Mouse (Mus musculus) myocyte (in vitro differentiated cells): ENCODE data around the gene Zdhhc17. TPM values are rescaled to one million over a fixed set of nuclear protein-coding genes. Genes with fewer than 3 reads are reported as not detected.

Experiments
- H3K27me3 ChIP-seq: one replicate; pipeline ENCODE4 v1.6.1; 2011; ENCODE audit not compliant: control insufficient read depth, insufficient read depth, insufficient read length
- H3K36me3 ChIP-seq: one replicate; pipeline ENCODE4 v1.6.1; 2011; ENCODE audit not compliant: control insufficient read depth, insufficient read depth
- H3K4me2 ChIP-seq: one replicate; pipeline ENCODE4 v1.6.1; 2011; ENCODE audit warnings: low read depth, control low read depth
- H3K4me3 ChIP-seq: one replicate; pipeline ENCODE4 v1.5.1; 2011; ENCODE audit warnings: mild to moderate bottlenecking, control low read depth, moderate library complexity
- H3K79me2 ChIP-seq: one replicate; pipeline ENCODE4 v1.6.1; 2011; ENCODE audit not compliant: control insufficient read depth, insufficient read depth
- H3ac ChIP-seq: one replicate; pipeline ENCODE4 v1.6.1; 2011; ENCODE audit not compliant: control insufficient read depth, insufficient read length
- CEBPB ChIP-seq: IDR thresholded peaks from 2 replicates; pipeline ENCODE4 v1.6.1; 2011; ENCODE audit warnings: mild to moderate bottlenecking, moderate library complexity; ENCODE audit not compliant: poor library complexity, insufficient read depth, severe bottlenecking
- E2F4 ChIP-seq: IDR thresholded peaks from one replicate; pipeline ENCODE4 v1.6.1; 2011; ENCODE audit warnings: mild to moderate bottlenecking, control low read depth, moderate library complexity; ENCODE audit not compliant: insufficient read depth
- MAX ChIP-seq: IDR thresholded peaks from one replicate; pipeline ENCODE4 v1.6.1; 2011; ENCODE audit warnings: low read depth, mild to moderate bottlenecking, control low read depth
- MYOD1 ChIP-seq, 3 experiments: IDR thresholded peaks; one replicate each; pipeline ENCODE4 v1.6.1; 2011; ENCODE audit warnings: control low read depth in 2 of 3, low read depth in 2 of 3, mild to moderate bottlenecking in 2 of 3, moderate library complexity in 1 of 3; ENCODE audit not compliant: insufficient read length in 2 of 3, control insufficient read depth in 1 of 3
- MYOG ChIP-seq, 3 experiments: IDR thresholded peaks; one replicate each; pipeline ENCODE4 v1.6.1; 2011; ENCODE audit warnings: control low read depth in 2 of 3, low read depth in 2 of 3, mild to moderate bottlenecking in 2 of 3; ENCODE audit not compliant: insufficient read length in 2 of 3, control insufficient read depth in 1 of 3, insufficient read depth in 1 of 3
- POLR2A ChIP-seq: IDR thresholded peaks from one replicate; pipeline ENCODE4 v1.6.1; 2011; ENCODE audit warnings: low read depth, mild to moderate bottlenecking, control low read depth, moderate library complexity; ENCODE audit not compliant: insufficient read length
- POLR2AphosphoS2 ChIP-seq: IDR thresholded peaks from one replicate; pipeline ENCODE4 v1.6.1; 2011; ENCODE audit warnings: low read depth, control low read depth; ENCODE audit not compliant: insufficient read length
- REST ChIP-seq: IDR thresholded peaks from one replicate; pipeline ENCODE4 v1.6.1; 2011; ENCODE audit warnings: mild to moderate bottlenecking, control low read depth, moderate library complexity; ENCODE audit not compliant: insufficient read depth, insufficient read length
- SRF ChIP-seq: IDR thresholded peaks from one replicate; pipeline ENCODE4 v1.6.1; 2011; ENCODE audit warnings: low read depth; ENCODE audit not compliant: control insufficient read depth, insufficient read length
- TCF12 ChIP-seq: IDR thresholded peaks from one replicate; pipeline ENCODE4 v1.6.1; 2011; ENCODE audit warnings: mild to moderate bottlenecking, control low read depth; ENCODE audit not compliant: poor library complexity, insufficient read depth, severe bottlenecking
- TCF3 ChIP-seq: IDR thresholded peaks from one replicate; pipeline ENCODE4 v1.6.1; 2011; ENCODE audit warnings: low read depth, control low read depth; ENCODE audit not compliant: insufficient read length
- USF1 ChIP-seq: IDR thresholded peaks from one replicate; pipeline ENCODE4 v1.6.1; 2011; ENCODE audit warnings: low read depth, mild to moderate bottlenecking, control low read depth, moderate library complexity
- polyA plus RNA-seq: library from polyadenylated mRNA; unstranded; fragments of >200 nt; fragmentation: generic; extraction: Trizol; gene quantifications from one replicate; pipeline ENCODE4 v1.2.1, GENCODE M21; 2012; ENCODE audit warnings: missing spikeins

Zdhhc17 gene
- polyA plus RNA-seq, 1 experiment = 6.6 TPM

DNA sequence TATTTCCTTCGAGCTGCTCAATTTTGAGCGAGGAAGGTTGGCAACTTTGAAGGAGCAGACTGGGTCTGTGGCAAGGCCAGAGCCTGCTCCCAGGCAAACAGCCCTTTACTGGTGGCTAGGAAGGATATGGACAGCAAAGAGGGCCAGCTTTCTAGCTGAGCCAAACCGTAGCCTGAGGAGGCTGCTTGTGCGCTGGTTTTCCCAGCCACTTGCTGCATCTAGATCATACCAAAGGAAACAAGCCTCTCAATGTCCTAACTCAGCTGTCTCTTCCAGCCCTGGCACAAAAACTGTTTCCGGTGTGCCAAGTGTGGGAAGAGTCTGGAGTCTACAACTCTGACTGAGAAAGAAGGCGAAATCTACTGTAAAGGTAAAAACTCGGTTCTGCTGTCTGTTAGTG is 71.6 kb downstream of the Zdhhc17 start:
- H3K79me2 ChIP-seq = peaks cover 3% of the 10 kb centered on the region
- no peaks in the 10 kb centered on the region for H3K27me3 ChIP-seq
- no peak overlapping the region for H3K4me3 ChIP-seq
- no peak overlapping the region for H3K4me2 ChIP-seq
- TF ChIP-seq SRF (no peak), POLR2AphosphoS2 (no peak), CEBPB (no peak), MYOD1 (IDR thresholded peaks at IDR 0.05; ENCODE audit: control insufficient read depth in 1 of 3, insufficient read length in 2 of 3, low read depth in 2 of 3) (no peak), E2F4 (no peak), POLR2A (no peak), MYOG (IDR thresholded peaks at IDR 0.05; ENCODE audit: control insufficient read depth in 1 of 3, insufficient read depth in 1 of 3, insufficient read length in 2 of 3, low read depth in 2 of 3) (no peak), USF1 (no peak), MAX (no peak), TCF3 (no peak), REST (no peak), TCF12 (no peak)
- peaks cover 42% of the 10 kb centered on the region for H3K36me3 ChIP-seq
- no peak overlapping the region for H3ac ChIP-seq

DNA sequence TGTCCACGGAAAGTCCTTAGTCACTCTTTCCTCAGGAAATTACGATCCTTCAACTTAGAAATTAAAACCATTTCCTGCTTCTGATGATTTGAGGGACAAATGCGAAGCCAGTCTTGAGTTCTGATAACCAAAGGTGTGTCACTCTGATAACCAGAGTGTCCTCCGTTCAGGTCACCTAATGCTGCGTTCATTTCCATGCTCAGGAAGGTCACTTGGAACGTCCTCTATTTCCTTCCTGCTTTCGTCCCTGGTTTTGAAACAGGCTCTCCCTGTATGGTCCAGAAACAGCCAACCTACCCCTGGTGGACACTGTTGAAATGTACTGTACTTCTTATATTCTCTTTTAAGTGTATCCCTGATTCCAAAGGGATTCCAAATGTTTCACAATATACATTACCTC is 74.3 kb downstream of the Zdhhc17 start:
- Histone ChIP-seq H3K4me2 (no peak overlapping the region), H3K27me3 (no peaks in the 10 kb centered on the region), H3K4me3 (no peak overlapping the region), H3K79me2 (peaks cover 17% of the 10 kb centered on the region), H3ac (no peak overlapping the region), H3K36me3 (peaks cover 36% of the 10 kb centered on the region)
- TF ChIP-seq TCF3 (no peak), MAX (no peak), MYOG (IDR thresholded peaks at IDR 0.05; ENCODE audit: control insufficient read depth in 1 of 3, insufficient read depth in 1 of 3, insufficient read length in 2 of 3, low read depth in 2 of 3) (no peak), CEBPB (no peak), MYOD1 (IDR thresholded peaks at IDR 0.05; ENCODE audit: control insufficient read depth in 1 of 3, insufficient read length in 2 of 3, low read depth in 2 of 3) (no peak), TCF12 (no peak), REST (no peak), SRF (no peak), E2F4 (no peak), POLR2AphosphoS2 (no peak), USF1 (no peak), POLR2A (no peak)

DNA sequence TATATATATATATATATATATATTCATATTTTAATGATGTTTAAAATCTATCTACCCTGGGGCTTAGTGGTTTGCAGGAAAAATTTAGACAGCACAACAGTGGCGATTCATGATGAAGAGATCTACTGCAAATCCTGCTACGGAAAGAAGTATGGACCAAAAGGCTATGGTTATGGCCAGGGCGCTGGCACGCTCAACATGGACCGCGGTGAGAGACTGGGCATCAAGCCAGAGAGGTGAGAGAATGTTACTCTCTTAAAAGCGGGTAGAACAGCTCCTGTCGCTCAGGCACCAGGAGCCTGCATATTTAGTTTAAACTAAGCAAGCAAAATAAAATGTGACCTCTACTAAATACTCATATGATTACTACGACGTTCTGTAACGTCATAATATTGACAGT is 74.9 kb downstream of the Zdhhc17 start:
- H3K79me2 ChIP-seq = peaks cover 23% of the 10 kb centered on the region
- H3K4me2 ChIP-seq = no peak overlapping the region
- H3ac ChIP-seq = no peak overlapping the region
- no peak overlapping the region for H3K4me3 ChIP-seq
- TF ChIP-seq USF1 (no peak), POLR2AphosphoS2 (no peak), E2F4 (no peak), TCF12 (no peak), MAX (no peak), MYOG (IDR thresholded peaks at IDR 0.05; ENCODE audit: control insufficient read depth in 1 of 3, insufficient read depth in 1 of 3, insufficient read length in 2 of 3, low read depth in 2 of 3) (no peak), TCF3 (no peak), POLR2A (no peak), SRF (no peak), CEBPB (no peak)
- H3K27me3 ChIP-seq = no peaks in the 10 kb centered on the region
- H3K36me3 ChIP-seq = peaks cover 36% of the 10 kb centered on the region

DNA sequence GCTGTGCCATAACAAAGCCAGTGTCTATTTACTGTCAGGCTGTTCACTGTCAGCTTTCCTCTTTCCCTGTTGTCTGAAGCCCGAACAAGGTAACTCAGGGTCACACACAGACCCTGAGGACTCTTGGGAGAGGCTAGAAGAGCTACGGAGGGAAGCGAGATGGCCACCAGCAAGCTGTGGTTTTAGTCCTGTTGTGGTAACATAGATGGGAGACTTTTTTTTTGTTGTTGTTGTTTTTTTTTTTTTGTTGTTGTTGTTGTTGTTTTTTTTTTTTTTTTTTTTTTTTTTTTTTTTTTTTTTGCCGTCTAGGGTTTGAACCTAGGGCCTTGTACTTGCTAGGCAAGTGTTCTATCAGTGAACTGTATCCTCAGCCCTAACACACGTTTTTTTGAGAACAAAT is 76.4 kb downstream of the Zdhhc17 start:
- Histone ChIP-seq H3K4me3 (no peak overlapping the region), H3ac (no peak overlapping the region), H3K4me2 (no peak overlapping the region), H3K36me3 (peaks cover 28% of the 10 kb centered on the region), H3K79me2 (peaks cover 38% of the 10 kb centered on the region), H3K27me3 (no peaks in the 10 kb centered on the region)
- no peak for TF ChIP-seq USF1
- TF ChIP-seq CEBPB = no peak
- TF ChIP-seq MYOD1 (IDR thresholded peaks at IDR 0.05; ENCODE audit: control insufficient read depth in 1 of 3, insufficient read length in 2 of 3, low read depth in 2 of 3) = no peak

DNA sequence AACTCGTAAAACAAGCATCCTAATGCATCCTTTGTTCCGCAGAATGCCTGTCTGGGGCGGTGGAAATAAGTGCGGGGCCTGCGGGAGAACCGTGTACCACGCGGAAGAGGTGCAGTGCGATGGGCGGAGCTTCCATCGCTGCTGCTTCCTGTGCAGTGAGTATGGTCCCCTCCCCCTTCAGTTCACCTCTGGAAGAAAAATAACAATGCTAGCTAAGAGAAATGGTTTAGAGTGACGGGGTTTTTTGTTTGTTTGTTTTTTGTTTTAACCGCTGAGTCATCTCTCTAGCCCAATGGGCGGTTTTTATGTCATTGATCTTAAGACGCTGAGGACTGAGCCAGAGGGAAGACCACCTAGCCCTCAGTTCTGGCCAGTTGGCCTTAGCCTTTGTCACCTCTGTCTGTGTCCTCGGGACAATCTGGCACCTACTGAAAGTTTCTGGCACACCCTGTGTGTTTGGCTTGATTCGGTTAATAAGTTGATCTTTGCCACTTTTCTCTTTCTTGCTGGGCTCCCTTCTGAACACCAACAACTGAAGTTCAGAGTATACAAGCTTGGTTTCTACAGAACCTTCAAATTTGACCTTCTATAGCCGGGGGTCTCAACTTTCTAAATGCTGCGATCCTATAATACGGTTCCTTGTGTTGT is 77.9 kb downstream of the Zdhhc17 start:
- Histone ChIP-seq H3K79me2 (peaks cover 54% of the 10 kb centered on the region), H3K27me3 (no peaks in the 10 kb centered on the region), H3K4me2 (peak overlapping the region; percentile 79), H3K36me3 (peaks cover 15% of the 10 kb centered on the region), H3K4me3 (peak overlapping the region; percentile 18), H3ac (no peak overlapping the region)
- TF ChIP-seq CEBPB (no peak), POLR2A (peak; percentile 60), TCF12 (no peak), POLR2AphosphoS2 (peak; percentile 64), REST (no peak), E2F4 (no peak)
